Mouse (Mus musculus): ENCODE results near the gene Prdx2. TPM values are rescaled to one million over a fixed set of nuclear protein-coding genes. Genes with fewer than 3 reads are reported as not detected.

Prdx2 gene
- 35.9 TPM for polyA plus RNA-seq (2014; fragmentation: Illumina TruSeq; extraction: RNeasy Lipid Tissue Mini Kit (QIAGEN cat#74804); ENCODE audit: low read depth, low replicate concordance)

GRCm38 (mm10) chr8:84969241-84970134, at the start of gene Prdx2, which contains the start of the genes Gm49661 and Rnaseh2a:
TSS of gene Prdx2 (plus strand) at chr8:84969587.
TSS of gene Gm49661 (minus strand) at chr8:84969433.
TSS of gene Rnaseh2a (minus strand) at chr8:84969767.

GRCm38 (mm10) chr8:84936962-84937546, 32.3 kb upstream of the Prdx2 start, which contains the start of gene Mast1:
TSS of gene Mast1 (minus strand) at chr8:84937359.

GRCm38 (mm10) chr8:84946528-84947240, 22.7 kb upstream of the Prdx2 start, which contains the start of gene Rtbdn:
TSS of gene Rtbdn (plus strand) at chr8:84946991.

GRCm38 (mm10) chr8:84978248-84978940, 9.0 kb downstream of the Prdx2 start, which contains the start of gene Junb:
TSS of gene Junb (minus strand) at chr8:84978718.

GRCm38 (mm10) chr8:84990349-84990748, 21.0 kb downstream of the Prdx2 start, which contains the start of gene Hook2:
TSS of gene Hook2 (plus strand) at chr8:84990603.

GRCm38 (mm10) chr8:85014431-85014830, 45.0 kb downstream of the Prdx2 start, which contains the start of gene Best2:
TSS of gene Best2 (minus strand) at chr8:85014531.

Other genes starting within 250 kb of the Prdx2 start
- gene G430095P16Rik, start 246.6 kb upstream of the Prdx2 start, polyA plus RNA-seq (2014; fragmentation: Illumina TruSeq; extraction: RNeasy Lipid Tissue Mini Kit (QIAGEN cat#74804); ENCODE audit: low read depth, low replicate concordance), result not detected
- gene Nfix, start 169.2 kb upstream of the Prdx2 start, polyA plus RNA-seq (2014; fragmentation: Illumina TruSeq; extraction: RNeasy Lipid Tissue Mini Kit (QIAGEN cat#74804); ENCODE audit: low read depth, low replicate concordance), result 5.1 TPM
- gene Dand5, start 146.8 kb upstream of the Prdx2 start, polyA plus RNA-seq (2014; fragmentation: Illumina TruSeq; extraction: RNeasy Lipid Tissue Mini Kit (QIAGEN cat#74804); ENCODE audit: low read depth, low replicate concordance), result 3.3 TPM
- not detected for gene Gadd45gip1, start 138.1 kb upstream of the Prdx2 start, polyA plus RNA-seq (2014; fragmentation: Illumina TruSeq; extraction: RNeasy Lipid Tissue Mini Kit (QIAGEN cat#74804); ENCODE audit: low read depth, low replicate concordance)
- 3.5 TPM for gene Rad23a, start 128.9 kb upstream of the Prdx2 start, polyA plus RNA-seq (2014; fragmentation: Illumina TruSeq; extraction: RNeasy Lipid Tissue Mini Kit (QIAGEN cat#74804); ENCODE audit: low read depth, low replicate concordance)
- gene Calr, start 122.7 kb upstream of the Prdx2 start, polyA plus RNA-seq (2014; fragmentation: Illumina TruSeq; extraction: RNeasy Lipid Tissue Mini Kit (QIAGEN cat#74804); ENCODE audit: low read depth, low replicate concordance), result 862 TPM
- 1.3 TPM for gene Farsa, start 112.6 kb upstream of the Prdx2 start, polyA plus RNA-seq (2014; fragmentation: Illumina TruSeq; extraction: RNeasy Lipid Tissue Mini Kit (QIAGEN cat#74804); ENCODE audit: low read depth, low replicate concordance)
- 6.0 TPM for gene Syce2, start 97.5 kb upstream of the Prdx2 start, polyA plus RNA-seq (2014; fragmentation: Illumina TruSeq; extraction: RNeasy Lipid Tissue Mini Kit (QIAGEN cat#74804); ENCODE audit: low read depth, low replicate concordance)
- 302 TPM for gene Gcdh, start 75.7 kb upstream of the Prdx2 start, polyA plus RNA-seq (2014; fragmentation: Illumina TruSeq; extraction: RNeasy Lipid Tissue Mini Kit (QIAGEN cat#74804); ENCODE audit: low read depth, low replicate concordance)
- not detected for gene Klf1, start 67.7 kb upstream of the Prdx2 start, polyA plus RNA-seq (2014; fragmentation: Illumina TruSeq; extraction: RNeasy Lipid Tissue Mini Kit (QIAGEN cat#74804); ENCODE audit: low read depth, low replicate concordance)
- 7.1 TPM for gene Dnase2a, start 61.0 kb upstream of the Prdx2 start, polyA plus RNA-seq (2014; fragmentation: Illumina TruSeq; extraction: RNeasy Lipid Tissue Mini Kit (QIAGEN cat#74804); ENCODE audit: low read depth, low replicate concordance)
- not detected for gene Mast1, start 32.2 kb upstream of the Prdx2 start, polyA plus RNA-seq (2014; fragmentation: Illumina TruSeq; extraction: RNeasy Lipid Tissue Mini Kit (QIAGEN cat#74804); ENCODE audit: low read depth, low replicate concordance)
- gene Rtbdn, start 22.6 kb upstream of the Prdx2 start, polyA plus RNA-seq (2014; fragmentation: Illumina TruSeq; extraction: RNeasy Lipid Tissue Mini Kit (QIAGEN cat#74804); ENCODE audit: low read depth, low replicate concordance), result not detected
- gene Gm49661, start 154 bp upstream of the Prdx2 start, polyA plus RNA-seq (2014; fragmentation: Illumina TruSeq; extraction: RNeasy Lipid Tissue Mini Kit (QIAGEN cat#74804); ENCODE audit: low read depth, low replicate concordance), result not detected
- 1.1 TPM for gene Rnaseh2a, start 180 bp downstream of the Prdx2 start, polyA plus RNA-seq (2014; fragmentation: Illumina TruSeq; extraction: RNeasy Lipid Tissue Mini Kit (QIAGEN cat#74804); ENCODE audit: low read depth, low replicate concordance)
- not detected for gene Junb, start 9.1 kb downstream of the Prdx2 start, polyA plus RNA-seq (2014; fragmentation: Illumina TruSeq; extraction: RNeasy Lipid Tissue Mini Kit (QIAGEN cat#74804); ENCODE audit: low read depth, low replicate concordance)
- 16.4 TPM for gene Hook2, start 21.0 kb downstream of the Prdx2 start, polyA plus RNA-seq (2014; fragmentation: Illumina TruSeq; extraction: RNeasy Lipid Tissue Mini Kit (QIAGEN cat#74804); ENCODE audit: low read depth, low replicate concordance)
- gene Best2, start 44.9 kb downstream of the Prdx2 start, polyA plus RNA-seq (2014; fragmentation: Illumina TruSeq; extraction: RNeasy Lipid Tissue Mini Kit (QIAGEN cat#74804); ENCODE audit: low read depth, low replicate concordance), result not detected
- 16.8 TPM for gene Asna1, start 55.7 kb downstream of the Prdx2 start, polyA plus RNA-seq (2014; fragmentation: Illumina TruSeq; extraction: RNeasy Lipid Tissue Mini Kit (QIAGEN cat#74804); ENCODE audit: low read depth, low replicate concordance)
- 15.0 TPM for gene Trir, start 57.2 kb downstream of the Prdx2 start, polyA plus RNA-seq (2014; fragmentation: Illumina TruSeq; extraction: RNeasy Lipid Tissue Mini Kit (QIAGEN cat#74804); ENCODE audit: low read depth, low replicate concordance)
- 4.2 TPM for gene Tnpo2, start 67.3 kb downstream of the Prdx2 start, polyA plus RNA-seq (2014; fragmentation: Illumina TruSeq; extraction: RNeasy Lipid Tissue Mini Kit (QIAGEN cat#74804); ENCODE audit: low read depth, low replicate concordance)
- 0.89 TPM for gene Fbxw9, start 90.5 kb downstream of the Prdx2 start, polyA plus RNA-seq (2014; fragmentation: Illumina TruSeq; extraction: RNeasy Lipid Tissue Mini Kit (QIAGEN cat#74804); ENCODE audit: low read depth, low replicate concordance)
- gene Gm5741, start 98.4 kb downstream of the Prdx2 start, polyA plus RNA-seq (2014; fragmentation: Illumina TruSeq; extraction: RNeasy Lipid Tissue Mini Kit (QIAGEN cat#74804); ENCODE audit: low read depth, low replicate concordance), result not detected
- 9.5 TPM for gene Dhps, start 102.2 kb downstream of the Prdx2 start, polyA plus RNA-seq (2014; fragmentation: Illumina TruSeq; extraction: RNeasy Lipid Tissue Mini Kit (QIAGEN cat#74804); ENCODE audit: low read depth, low replicate concordance)
- gene Wdr83os, start 111.2 kb downstream of the Prdx2 start, polyA plus RNA-seq (2014; fragmentation: Illumina TruSeq; extraction: RNeasy Lipid Tissue Mini Kit (QIAGEN cat#74804); ENCODE audit: low read depth, low replicate concordance), result 6.1 TPM
- gene Wdr83, start 111.7 kb downstream of the Prdx2 start, polyA plus RNA-seq (2014; fragmentation: Illumina TruSeq; extraction: RNeasy Lipid Tissue Mini Kit (QIAGEN cat#74804); ENCODE audit: low read depth, low replicate concordance), result 2.3 TPM
- 7.5 TPM for gene Man2b1, start 113.7 kb downstream of the Prdx2 start, polyA plus RNA-seq (2014; fragmentation: Illumina TruSeq; extraction: RNeasy Lipid Tissue Mini Kit (QIAGEN cat#74804); ENCODE audit: low read depth, low replicate concordance)
- gene Zfp791, start 153.5 kb downstream of the Prdx2 start, polyA plus RNA-seq (2014; fragmentation: Illumina TruSeq; extraction: RNeasy Lipid Tissue Mini Kit (QIAGEN cat#74804); ENCODE audit: low read depth, low replicate concordance), result 5.5 TPM
- gene Cks1brt, start 182.3 kb downstream of the Prdx2 start, polyA plus RNA-seq (2014; fragmentation: Illumina TruSeq; extraction: RNeasy Lipid Tissue Mini Kit (QIAGEN cat#74804); ENCODE audit: low read depth, low replicate concordance), result not detected

Data from kidney, adult 10 weeks (tissue).